Mouse (Mus musculus) liver, postnatal 0 days (tissue): ENCODE results near the gene Abcb5. TPM values are rescaled to one million over a fixed set of nuclear protein-coding genes. Genes with fewer than 3 reads are reported as not detected.

Experiments
- ATAC-seq: fragments of 200-750 bp; cut with Nextera tagmentation; 2 replicates; pipeline ENCODE4 v1.8.0; 2017; ENCODE audit warnings: mild to moderate bottlenecking, moderate library complexity
- DNase-seq: peaks from one replicate; pipeline ENCODE4 v3.0.0-alpha.2; 2016
- H3K27ac ChIP-seq: fragments of 300-500 bp; sonication (generic); 2 replicates; pipeline ENCODE4 v1.5.1; 2014; ENCODE audit warnings: antibody characterized with exemption, moderate library complexity, mild to moderate bottlenecking, low read depth
- H3K27me3 ChIP-seq: fragments of 300-500 bp; sonication (generic); 2 replicates; pipeline ENCODE4 v1.6.1; 2014; ENCODE audit warnings: low read length, control low read depth, mixed read lengths; ENCODE audit not compliant: insufficient read depth
- H3K36me3 ChIP-seq: fragments of 300-500 bp; sonication (generic); replicated peaks from 2 replicates; pipeline ENCODE4 v1.6.1; 2014; ENCODE audit warnings: mild to moderate bottlenecking, control low read depth, low read length, moderate library complexity, mixed read lengths; ENCODE audit not compliant: insufficient read depth
- H3K4me1 ChIP-seq: fragments of 300-500 bp; sonication (generic); 2 replicates; pipeline ENCODE4 v1.6.1; 2014; ENCODE audit warnings: antibody characterized with exemption, mild to moderate bottlenecking, control low read depth; ENCODE audit not compliant: insufficient read depth
- H3K4me2 ChIP-seq: fragments of 300-500 bp; sonication (generic); 2 replicates; pipeline ENCODE4 v1.6.1; 2014; ENCODE audit warnings: low read depth, mild to moderate bottlenecking, low read length, moderate library complexity, mixed read lengths
- H3K4me3 ChIP-seq: fragments of 300-500 bp; sonication (generic); 2 replicates; pipeline ENCODE4 v1.5.1; 2014; ENCODE audit warnings: low read depth, low read length
- H3K9ac ChIP-seq: fragments of 300-500 bp; sonication (generic); replicated peaks from 2 replicates; pipeline ENCODE4 v1.6.1; 2014; ENCODE audit warnings: mild to moderate bottlenecking, moderate library complexity
- H3K9me3 ChIP-seq: fragments of 300-500 bp; sonication (generic); 2 replicates; pipeline ENCODE4 v1.6.1; 2016; ENCODE audit warnings: mild to moderate bottlenecking, control low read depth, low read length, mixed read lengths
- CTCF ChIP-seq: sonication (generic); IDR thresholded peaks from 2 replicates; pipeline ENCODE4 v1.5.1; 2016; ENCODE audit warnings: antibody characterized with exemption, low read depth
- EP300 ChIP-seq: IDR thresholded peaks from 2 replicates; pipeline ENCODE4 v1.6.1; 2016; ENCODE audit warnings: antibody characterized with exemption, low read depth, mild to moderate bottlenecking
- WGBS: fragments of 180-500 bp; shearing (Covaris S2); extraction: QIAGEN DNeasy Blood & Tissue Kit; methylation state at CpG from one replicate; pipeline ENCODE4 v1.1.7; 2014; ENCODE audit not compliant: insufficient replicate concordance; 5-methylcytosine and 5-hydroxymethylcytosine counted together
- polyA plus RNA-seq: library from polyadenylated mRNA; unstranded; fragments of >200 nt; fragmentation: Nextera tagmentation; extraction: Ambion mirVana; gene quantifications from 2 replicates; pipeline ENCODE4 v1.2.1, GENCODE M21; 2015

Abcb5 gene
- polyA plus RNA-seq, 1 experiment from 2014 or later: not detected

DNA sequence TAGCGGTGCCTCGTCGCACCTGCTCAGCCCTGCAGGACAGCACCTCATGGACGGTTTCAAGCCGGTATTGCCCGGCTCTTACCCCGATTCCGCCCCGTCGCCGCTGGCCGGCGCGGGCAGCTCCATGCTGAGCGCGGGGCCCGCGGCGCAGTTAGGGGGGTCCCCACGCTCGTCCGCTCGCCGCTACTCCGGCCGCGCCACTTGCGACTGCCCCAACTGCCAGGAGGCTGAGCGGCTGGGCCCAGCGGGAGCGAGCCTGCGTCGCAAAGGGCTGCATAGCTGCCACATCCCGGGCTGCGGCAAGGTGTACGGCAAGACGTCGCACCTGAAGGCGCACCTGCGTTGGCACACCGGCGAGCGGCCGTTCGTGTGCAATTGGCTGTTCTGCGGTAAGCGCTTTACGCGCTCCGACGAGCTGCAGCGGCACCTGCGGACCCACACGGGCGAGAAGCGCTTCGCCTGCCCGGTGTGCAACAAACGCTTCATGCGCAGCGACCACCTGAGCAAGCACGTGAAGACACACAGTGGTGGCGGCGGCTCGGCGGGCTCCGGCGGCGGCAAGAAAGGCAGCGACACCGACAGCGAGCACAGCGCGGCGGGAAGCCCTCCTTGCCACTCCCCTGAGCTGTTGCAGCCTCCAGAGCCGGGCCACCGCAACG lies 116.9 kb downstream of the Abcb5 start:
- Histone ChIP-seq H3K4me2 (peak overlapping the region; percentile 82), H3K4me3 (peak overlapping the region; percentile 53), H3K36me3 (no peaks in the 10 kb centered on the region), H3K27me3 (peaks cover 95% of the 10 kb centered on the region), H3K9ac (no peak overlapping the region), H3K9me3 (no peaks in the 10 kb centered on the region), H3K4me1 (peaks cover 20% of the 10 kb centered on the region), H3K27ac (no peak overlapping the region)
- TF ChIP-seq EP300: no peak
- TF ChIP-seq CTCF: no peak
- DNase-seq (peak; percentile 28), ATAC-seq (peak; percentile 15; the same call in 1 of the 2 replicates)
- 2% methylated on average over 74 of the region's 78 CpGs for WGBS

DNA sequence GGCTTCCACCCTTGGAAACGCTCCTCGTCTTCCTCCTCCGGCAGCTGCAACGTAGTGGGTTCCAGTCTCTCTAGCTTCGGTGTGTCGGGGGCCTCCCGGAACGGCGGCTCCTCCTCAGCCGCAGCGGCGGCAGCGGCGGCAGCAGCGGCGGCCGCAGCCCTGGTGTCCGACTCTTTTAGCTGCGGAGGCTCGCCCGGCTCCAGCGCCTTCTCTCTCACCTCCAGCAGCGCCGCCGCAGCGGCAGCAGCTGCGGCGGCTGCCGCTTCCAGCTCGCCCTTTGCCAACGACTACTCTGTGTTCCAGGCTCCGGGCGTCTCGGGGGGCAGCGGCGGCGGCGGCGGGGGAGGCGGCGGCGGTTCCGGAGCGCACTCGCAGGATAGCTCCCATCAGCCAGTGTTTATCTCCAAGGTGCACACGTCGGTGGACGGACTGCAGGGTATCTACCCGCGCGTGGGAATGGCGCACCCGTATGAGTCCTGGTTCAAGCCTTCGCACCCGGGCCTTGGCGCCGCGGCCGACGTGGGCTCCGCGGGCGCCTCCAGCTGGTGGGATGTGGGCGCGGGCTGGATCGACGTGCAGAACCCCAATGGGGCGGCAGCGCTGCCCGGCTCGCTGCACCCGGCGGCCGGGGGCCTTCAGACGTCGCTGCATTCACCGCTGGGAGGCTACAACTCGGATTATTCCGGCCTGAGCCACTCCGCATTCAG lies 117.6 kb downstream of the Abcb5 start:
- peak overlapping the region; percentile 53 for H3K4me3 ChIP-seq
- no peaks in the 10 kb centered on the region for H3K36me3 ChIP-seq
- peak; percentile 25; the same call in 1 of the 2 replicates for ATAC-seq
- DNase-seq: peak; percentile 29
- no peaks in the 10 kb centered on the region for H3K9me3 ChIP-seq
- TF ChIP-seq CTCF (0 out of 2 replicates have a peak, but pooled peaks have one; percentile 13), EP300 (no peak)
- H3K4me1 ChIP-seq: peaks cover 20% of the 10 kb centered on the region
- 3% methylated on average over 67 of the region's 80 CpGs for WGBS
- peak overlapping the region; percentile 82 for H3K4me2 ChIP-seq
- no peak overlapping the region for H3K9ac ChIP-seq
- peaks cover 95% of the 10 kb centered on the region for H3K27me3 ChIP-seq
- no peak overlapping the region for H3K27ac ChIP-seq

DNA sequence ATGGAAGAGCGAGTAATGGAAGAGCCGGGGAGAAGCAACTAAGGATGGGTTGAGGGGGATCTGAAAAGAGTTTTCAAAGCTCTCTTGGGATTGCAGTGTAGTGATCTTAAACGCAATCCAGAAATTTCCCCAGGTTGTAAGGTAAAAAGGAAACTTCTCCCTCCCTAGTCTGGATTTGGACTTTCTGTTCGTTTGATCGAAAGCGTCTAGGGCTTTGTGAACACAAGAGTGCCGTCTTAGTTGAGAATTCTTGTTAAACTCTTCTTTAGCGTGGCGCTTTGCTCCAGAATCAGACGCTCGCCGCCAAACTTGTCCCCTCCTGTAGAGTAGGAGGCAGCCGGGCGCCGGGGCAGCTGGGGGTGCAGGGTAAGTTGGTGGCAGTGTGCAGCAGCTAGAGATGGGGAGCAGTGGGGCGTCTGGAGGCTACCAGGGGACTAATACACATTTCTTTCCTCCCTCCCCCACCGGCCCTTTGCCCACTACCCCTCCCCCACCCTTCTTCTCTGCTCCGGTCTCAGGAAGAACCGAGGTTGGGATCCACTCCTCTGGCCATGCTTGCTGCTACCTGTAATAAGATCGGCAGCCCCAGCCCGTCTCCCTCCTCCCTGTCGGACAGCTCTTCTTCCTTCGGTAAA lies 118.2 kb downstream of the Abcb5 start:
- no peak for TF ChIP-seq CTCF
- no peak for TF ChIP-seq EP300
- Histone ChIP-seq H3K4me2 (peak overlapping the region; percentile 82), H3K9ac (no peak overlapping the region), H3K27me3 (peaks cover 95% of the 10 kb centered on the region), H3K4me3 (peak overlapping the region; percentile 53), H3K9me3 (no peaks in the 10 kb centered on the region), H3K4me1 (peaks cover 20% of the 10 kb centered on the region), H3K27ac (no peak overlapping the region), H3K36me3 (no peaks in the 10 kb centered on the region)
- ATAC-seq: no peak
- DNase-seq: peak; percentile 19
- 2% methylated on average over 23 of the region's 23 CpGs for WGBS

DNA sequence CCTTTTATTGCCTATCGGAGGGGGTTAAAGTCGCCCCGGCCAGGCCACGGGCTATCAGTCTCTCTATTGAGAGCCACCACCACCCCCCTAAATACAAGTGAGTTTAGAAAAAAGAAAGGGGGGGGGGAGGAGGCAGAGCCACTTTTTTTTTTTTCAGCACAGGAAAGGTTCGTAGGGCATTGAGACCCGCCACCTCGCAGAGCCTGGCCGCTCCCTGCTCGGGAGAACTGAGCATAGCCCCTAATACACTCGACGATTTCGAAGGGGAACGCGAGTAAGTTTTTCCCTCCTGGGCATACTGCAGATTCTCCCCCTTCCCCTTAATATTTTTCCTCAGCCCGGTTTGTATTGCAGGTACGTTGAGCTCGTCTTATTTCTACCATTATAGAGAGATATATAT lies 118.8 kb downstream of the Abcb5 start:
- peaks cover 96% of the 10 kb centered on the region for H3K27me3 ChIP-seq
- H3K4me3 ChIP-seq: peak overlapping the region; percentile 53
- H3K36me3 ChIP-seq: no peaks in the 10 kb centered on the region

DNA sequence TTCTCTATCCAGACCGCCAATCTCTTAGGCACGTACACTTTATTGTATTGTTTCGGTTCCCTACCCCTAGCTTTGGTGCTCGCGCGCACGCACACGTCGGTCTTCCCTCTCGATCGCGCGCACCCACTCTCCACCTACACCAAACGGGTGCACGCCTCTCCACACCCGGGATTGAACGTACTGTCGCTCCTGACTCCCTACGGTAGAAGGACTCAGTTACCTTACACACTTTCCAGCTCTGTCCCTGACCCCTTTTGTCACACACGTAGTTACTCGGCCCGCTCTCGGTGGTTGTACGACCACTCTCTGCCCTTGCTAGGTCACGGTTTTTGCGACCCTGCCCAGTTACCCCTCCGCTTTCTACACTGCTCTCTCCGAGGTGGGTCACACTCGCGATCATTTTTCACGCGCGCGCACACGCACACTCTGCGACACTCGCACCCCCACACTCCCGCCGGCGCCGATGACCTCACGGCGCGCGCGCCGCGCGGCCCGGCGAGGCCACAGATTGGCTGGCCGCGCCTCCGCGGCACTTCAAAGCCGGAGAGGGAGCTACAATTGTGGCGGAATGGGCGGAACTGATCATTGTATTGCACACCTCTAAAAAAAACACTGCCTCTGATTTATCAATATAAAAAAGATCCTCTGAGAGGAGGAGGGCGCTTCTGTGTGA lies 119.4 kb downstream of the Abcb5 start:
- H3K9ac ChIP-seq: no peak overlapping the region
- peak; percentile 54 for DNase-seq
- no peak overlapping the region for H3K27ac ChIP-seq
- H3K36me3 ChIP-seq: no peaks in the 10 kb centered on the region
- peak; percentile 72 for ATAC-seq
- H3K27me3 ChIP-seq: peaks cover 97% of the 10 kb centered on the region
- H3K9me3 ChIP-seq: no peaks in the 10 kb centered on the region
- H3K4me3 ChIP-seq: peak overlapping the region; percentile 53
- peak overlapping the region; percentile 82 for H3K4me2 ChIP-seq
- TF ChIP-seq EP300: no peak
- no peak for TF ChIP-seq CTCF
- H3K4me1 ChIP-seq: peaks cover 20% of the 10 kb centered on the region
- 2% methylated on average over 59 of the region's 59 CpGs for WGBS

More for the DNA sequence above, 118.8 kb downstream of the Abcb5 start:
- ATAC-seq (no peak), DNase-seq (no peak)
- no peak overlapping the region for H3K9ac ChIP-seq
- H3K4me2 ChIP-seq: peak overlapping the region; percentile 82
- no peaks in the 10 kb centered on the region for H3K9me3 ChIP-seq
- TF ChIP-seq EP300 (no peak), CTCF (no peak)
- under 1% methylated on average over 17 of the region's 17 CpGs for WGBS
- no peak overlapping the region for H3K27ac ChIP-seq
- H3K4me1 ChIP-seq: peaks cover 20% of the 10 kb centered on the region
